Mouse (Mus musculus) right cerebral cortex, postnatal 36 days (tissue): ENCODE data around the gene Sphk1.

Experiments used
- DNase-seq, 2 experiments: peaks; one replicate each; pipeline ENCODE4 v3.0.0; 2022; ENCODE audit warnings: low spot score in 2 of 2, mixed read lengths in 1 of 2

Sphk1 gene

DNA sequence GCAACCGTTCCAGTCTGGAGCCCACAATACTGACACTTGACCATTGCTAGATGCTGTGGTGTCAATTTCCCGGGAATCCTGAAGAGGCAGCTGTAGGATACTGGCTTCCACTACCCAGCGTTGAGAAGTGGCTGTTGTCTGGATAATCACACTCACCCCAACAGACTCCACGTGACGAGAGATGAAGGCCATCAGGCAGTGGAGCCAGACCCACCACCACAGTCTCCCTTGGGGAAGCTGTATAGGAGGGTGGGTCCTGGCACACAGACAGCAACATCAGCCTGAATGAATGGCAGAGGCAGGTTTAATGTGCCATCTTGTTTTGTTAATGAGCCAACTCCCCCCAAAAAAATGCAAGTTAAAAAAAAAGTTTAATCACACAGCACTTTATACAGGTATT, 6.7 kb downstream of the Sphk1 start:
- no peak for DNase-seq

DNA sequence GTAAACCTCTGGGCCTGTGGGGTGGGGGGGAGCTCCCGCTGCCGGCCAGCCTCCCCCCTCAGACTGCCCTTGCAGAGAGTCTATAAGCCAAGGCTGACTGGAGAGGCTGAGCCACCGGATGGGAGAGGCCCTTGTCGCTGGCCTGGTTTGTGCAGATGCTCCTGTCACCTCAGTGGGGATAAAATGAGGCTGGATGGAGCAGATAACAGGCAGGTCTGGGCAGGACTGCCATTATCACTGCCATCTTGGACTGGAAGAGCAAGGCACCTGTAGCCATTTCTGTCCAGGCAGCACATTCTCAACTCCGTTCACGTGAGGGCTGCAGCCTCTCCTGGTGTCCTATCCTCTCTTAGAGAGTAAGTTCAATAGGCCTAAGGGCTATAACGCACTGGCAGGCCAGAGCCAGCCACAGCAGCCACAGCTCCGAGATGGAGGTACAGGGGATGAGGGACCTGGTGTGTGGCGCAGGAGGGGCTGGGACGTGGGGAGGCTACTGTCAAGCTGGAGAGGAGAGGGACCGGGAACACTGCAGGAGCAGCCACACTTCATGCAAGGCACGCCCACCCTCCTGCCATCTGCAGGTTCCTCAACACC, 7.5 kb downstream of the Sphk1 start:
- DNase-seq, result no peak

DNA sequence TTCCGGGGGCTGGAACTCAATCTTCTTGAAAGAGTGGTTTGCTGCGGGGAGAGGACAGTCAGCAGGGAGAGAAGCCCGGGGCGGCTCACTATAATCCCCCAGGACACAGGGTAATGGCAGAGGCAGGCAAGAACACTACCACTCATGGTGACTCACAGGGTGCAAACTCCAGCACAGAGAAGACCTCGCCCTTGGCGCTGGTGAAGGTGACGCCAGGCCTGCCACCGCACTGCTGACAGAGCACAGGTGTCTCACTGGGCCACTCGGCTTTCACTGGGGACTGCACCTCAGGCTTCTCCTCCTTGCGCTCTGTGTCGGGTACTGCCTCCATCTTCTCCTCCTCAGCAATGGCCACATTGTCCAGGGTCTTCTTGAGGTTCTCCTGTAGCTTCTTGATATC, 10.5 kb downstream of the Sphk1 start:
- no peak for DNase-seq

DNA sequence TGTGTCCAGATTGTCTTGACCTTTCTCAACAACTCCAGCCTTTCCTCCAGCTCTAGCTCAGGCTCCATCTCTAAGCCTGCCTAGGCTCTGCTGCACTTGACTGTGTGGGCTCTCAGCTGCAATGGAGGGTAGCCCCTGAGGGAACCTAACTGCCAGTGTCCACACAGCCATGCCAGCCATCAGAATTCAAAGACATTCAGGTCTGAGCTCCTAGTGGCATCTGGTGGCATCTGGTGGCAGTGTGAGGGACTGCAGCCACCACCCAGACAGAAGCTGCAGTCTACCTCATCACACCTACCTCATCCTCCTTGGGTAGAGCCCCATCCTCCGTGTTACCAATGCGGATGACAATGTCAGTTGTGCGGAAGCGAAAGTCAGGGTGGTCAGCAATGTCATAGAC, 12.4 kb downstream of the Sphk1 start:
- DNase-seq, result peak in 1 of 2 experiments; percentile 54

DNA sequence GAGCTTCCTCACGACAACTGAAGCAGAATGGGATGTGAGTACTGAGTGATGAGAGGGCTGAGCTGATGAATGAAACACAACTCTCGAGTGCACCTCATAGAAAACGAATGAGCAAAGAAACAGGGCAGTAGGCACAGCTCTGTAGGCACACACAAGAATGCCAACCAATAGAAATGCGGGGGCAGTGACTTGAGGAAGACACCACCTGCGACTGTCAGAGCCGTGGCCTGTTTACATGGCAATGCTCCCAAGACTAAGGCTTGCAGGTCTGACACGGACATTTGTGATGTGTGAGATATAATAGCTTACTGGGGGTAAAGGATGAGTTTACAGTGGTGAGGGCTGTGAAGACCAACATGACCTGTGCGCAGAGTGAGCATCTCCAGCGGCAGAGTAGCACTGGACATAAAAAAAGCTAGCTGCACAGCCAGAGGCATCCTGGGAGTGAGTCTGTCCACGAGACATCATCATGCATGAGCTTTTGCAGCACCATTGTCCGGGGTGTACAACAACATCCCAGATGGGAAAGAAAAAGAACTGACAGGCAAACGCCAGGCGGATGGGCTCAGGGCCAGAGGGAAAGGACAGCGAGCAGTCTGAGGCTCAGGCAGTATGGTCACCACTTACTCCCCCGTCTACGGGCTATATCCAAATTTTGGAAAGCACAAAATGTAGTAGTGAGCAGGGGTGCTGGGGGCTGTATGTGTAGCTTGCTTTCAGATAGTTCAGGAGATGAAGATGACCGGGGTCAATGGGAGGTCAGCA, 16.8 kb downstream of the Sphk1 start:
- DNase-seq, result no peak

DNA sequence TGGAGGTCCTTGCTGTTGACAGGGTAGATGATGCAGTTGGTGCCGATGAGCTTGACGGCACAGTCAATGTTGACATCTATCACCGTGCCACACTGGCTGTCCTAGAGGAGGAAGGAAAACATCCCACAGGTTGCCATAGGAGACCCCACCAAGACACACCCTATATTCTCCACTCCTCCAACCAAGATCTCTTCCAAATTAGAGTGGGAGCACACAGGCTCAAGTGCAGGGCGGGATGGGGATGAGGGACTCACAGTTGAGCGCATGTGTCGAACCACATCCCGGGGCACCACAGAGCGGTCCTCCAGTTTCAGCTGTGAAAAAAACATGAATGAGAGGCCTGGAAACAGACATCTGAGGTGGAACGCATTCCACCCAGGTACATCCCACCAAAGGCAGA, 18.1 kb downstream of the Sphk1 start:
- DNase-seq, result no peak

DNA sequence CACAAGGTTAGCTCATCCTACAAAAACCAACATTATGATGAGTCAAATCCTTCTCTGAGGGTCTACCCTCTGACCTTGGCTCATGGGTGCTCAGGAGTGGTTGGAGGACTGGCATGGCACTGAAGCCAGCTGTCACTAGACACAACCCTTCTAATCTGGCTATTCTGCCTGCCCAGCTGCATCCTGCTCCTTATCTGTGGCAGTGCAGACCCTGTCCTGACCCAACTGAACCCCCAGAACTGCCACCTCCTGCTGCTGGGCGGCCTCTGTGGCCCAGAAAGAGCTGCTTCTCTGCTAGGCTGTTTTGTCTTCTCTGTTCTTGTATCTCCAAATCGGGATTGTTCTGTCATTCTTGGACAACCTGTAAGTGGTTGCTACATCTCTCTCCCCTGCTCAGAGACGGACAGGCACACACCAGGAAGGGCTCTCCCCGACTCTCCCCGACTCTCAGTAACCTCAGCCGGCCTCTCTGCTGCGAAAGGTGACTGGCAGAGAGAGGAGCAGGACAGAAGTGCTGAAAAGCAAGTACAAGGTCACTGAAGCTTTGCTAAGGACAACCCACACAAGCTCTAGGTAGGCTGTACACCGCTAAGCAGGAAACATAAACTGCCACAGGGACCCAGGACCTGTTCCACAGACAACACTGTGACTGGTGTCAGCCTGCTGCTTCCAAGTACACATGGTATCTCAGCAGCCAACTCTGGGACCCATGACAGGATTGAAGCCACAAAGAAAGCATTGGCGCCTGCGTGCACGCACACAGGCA, 18.7 kb downstream of the Sphk1 start:
- DNase-seq, result no peak

DNA sequence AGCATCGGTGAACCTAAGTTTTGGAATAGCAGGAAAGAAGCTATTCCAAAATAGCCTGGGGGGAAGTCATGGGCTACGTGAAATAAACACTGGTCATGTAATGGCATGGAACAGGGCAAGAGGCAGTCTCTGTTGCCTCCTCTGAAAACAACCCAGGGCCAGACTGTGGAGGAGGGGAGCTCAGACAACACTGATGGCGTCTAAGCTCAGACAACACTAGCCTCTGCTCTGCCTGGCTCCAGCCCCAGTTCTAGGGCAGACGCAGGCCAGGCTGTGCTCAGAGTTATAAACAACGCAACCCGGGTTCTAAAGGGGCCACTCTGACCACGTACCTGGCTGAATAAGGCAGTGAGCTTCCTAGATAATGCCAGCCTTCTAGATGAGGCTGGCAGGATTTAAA, 20.0 kb downstream of the Sphk1 start:
- no peak for DNase-seq

DNA sequence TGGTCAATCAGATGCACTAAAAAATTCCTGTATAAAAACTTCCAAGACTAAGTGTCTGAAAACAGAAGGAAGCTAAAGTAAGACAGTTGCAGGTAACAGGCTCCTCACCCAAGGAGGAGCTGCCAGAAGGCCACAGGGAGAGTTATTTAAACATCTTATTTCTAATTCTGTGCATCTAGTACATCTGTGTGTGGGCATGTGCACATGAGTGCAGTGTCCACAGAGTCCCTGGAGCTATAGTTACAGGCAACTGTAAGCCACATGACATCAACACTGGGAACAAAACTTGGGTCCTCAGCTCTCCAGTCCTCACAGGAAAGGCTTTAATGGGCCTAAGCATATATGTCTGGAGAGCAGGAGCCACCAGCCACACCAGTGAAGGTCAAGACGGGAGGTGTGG, 21.5 kb downstream of the Sphk1 start:
- peak in 1 of 2 experiments; percentile 70 for DNase-seq

DNA sequence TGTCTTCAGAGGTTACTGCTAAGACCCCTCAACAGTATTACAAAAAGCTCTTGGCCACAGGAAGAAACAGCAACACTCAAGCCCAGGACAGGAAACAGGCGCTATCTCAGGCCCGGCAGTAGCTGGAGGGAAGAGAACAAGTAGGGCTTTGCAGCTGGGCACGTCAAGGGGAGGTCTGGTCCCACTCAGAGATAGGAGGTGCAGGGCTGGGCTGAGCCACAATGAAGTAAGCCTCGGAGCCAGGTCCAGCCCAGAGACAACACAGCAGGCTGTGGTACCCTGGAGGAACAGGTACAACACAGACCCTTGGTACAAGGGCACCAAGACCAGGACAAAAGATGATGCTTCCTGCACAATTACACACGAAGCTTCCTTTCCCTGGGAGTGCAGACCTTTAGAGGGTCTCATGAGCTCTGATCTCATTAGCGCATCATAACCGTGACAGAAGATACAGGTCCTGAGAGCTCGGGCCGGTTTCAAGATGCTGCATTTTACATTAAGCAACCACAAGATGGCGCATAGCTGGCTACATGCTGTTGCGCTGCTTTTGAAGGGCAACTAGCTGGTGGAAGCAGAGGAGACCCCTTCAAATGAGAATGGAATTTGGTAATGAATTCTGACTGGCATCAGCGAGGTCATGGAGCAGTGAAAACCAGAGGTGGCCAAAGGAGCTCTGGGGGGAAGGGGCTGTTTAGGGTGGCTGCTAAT, 23.6 kb downstream of the Sphk1 start:
- no peak for DNase-seq

DNA sequence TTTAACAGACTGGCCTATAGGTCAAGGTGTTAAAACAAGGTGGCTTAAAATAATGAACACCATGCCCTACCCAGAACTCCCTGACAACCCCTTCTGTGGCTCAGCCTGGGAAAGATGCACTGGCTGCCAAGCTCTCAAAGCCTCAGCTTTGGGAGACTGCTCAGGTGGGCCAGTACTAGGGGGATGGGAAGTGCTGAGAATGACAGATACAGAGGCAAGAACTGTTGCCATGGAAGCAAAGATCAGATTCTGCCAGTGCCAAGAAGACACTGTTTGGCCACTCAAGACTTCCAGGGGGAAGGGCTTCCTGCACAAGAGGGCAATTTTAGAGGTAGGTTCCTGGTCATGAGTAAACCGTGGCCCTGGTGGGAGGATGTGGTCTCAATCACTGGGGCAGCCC, 24.8 kb downstream of the Sphk1 start:
- no peak for DNase-seq

DNA sequence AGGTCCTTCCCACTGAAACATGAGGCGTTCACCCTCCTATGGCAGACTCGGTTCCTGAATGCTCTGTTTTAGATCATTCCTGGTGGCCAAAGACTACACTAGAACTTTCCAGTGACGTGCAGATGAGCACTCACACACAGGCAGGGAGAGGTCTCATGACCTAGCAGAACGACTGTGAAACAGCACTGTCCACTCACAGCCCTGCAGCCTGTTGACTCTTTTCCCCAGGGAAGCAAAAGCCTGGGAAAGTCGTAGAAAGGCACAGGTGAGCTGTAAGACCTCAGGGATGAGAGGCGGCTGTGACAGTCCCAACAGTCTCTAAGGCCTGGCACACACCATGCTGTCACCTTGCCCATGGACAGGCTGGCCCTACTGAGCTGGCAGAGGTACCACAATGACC, 25.6 kb downstream of the Sphk1 start:
- no peak for DNase-seq

DNA sequence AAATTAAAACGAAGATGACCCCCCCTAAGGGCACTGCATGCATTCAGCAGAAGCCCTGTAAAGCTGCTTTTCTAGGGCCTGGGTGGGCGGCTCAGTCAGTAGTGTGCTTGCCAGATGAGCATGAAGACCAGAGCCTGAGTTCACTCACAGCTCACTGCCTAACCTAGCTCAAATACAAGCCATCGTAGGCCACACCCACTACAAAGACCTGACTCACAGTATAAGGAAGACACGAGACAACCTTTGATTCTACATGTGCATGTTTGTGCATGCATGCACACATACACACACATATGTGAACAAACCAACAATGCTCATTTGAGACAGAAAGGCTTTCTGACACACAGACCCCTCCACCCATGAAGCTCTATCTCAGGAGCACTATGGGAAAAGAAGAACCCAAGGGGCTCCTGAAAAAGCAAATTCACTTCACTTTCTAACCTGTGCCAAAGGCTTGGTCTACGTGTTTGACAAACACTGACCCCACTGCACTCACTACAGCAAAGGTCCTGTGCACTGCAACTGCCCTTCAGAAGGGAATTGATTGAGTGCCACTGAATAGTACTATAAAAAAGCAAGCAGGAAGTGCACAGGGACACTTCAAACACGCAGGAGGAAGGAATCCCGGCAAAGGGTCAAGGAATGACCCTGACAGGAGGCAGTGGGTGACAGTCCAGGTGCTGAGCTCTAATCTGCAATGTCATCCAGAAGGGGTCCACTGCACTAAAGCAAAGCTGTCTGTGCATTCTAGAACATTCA, 34.7 kb downstream of the Sphk1 start:
- DNase-seq, result no peak

DNA sequence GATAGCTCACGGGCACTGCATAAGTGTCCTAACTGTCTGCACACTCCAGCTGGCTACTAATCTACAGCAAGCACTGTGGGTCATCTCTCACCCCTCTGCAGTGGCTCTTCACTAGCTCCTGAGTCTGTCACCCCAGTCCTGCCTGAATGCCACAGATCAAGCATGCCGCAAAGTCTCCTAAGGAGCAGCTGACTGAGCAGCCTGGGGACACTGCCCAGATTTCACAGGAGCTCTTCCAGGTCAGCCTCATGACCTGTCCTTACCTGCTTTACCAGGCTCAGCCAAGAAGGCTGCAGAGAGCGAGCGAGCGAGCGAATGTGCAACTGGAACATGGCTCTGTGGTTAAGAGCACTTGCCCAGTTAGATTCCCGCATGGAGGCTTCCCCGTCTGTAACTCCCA, 36.8 kb downstream of the Sphk1 start:
- DNase-seq, result no peak

DNA sequence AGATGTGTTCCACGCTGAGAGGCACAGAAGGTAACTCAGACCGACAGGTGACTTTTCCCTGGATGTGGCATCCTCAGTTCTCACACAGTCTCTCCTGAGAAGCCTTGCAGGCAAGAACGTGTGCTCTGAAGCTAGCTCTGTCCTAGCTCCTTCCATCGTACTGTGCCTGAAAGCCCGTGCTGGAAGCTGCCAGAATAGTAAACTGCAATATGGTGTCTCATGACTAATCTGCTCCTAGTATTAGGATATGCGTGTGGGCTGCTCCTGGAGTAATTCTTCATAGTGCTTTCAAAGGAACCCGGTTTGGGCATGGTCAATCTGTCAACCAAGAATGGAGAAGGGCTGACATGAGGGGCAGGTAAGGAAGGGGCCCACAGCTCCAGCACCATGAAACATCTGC, 40.1 kb downstream of the Sphk1 start:
- no peak for DNase-seq

DNA sequence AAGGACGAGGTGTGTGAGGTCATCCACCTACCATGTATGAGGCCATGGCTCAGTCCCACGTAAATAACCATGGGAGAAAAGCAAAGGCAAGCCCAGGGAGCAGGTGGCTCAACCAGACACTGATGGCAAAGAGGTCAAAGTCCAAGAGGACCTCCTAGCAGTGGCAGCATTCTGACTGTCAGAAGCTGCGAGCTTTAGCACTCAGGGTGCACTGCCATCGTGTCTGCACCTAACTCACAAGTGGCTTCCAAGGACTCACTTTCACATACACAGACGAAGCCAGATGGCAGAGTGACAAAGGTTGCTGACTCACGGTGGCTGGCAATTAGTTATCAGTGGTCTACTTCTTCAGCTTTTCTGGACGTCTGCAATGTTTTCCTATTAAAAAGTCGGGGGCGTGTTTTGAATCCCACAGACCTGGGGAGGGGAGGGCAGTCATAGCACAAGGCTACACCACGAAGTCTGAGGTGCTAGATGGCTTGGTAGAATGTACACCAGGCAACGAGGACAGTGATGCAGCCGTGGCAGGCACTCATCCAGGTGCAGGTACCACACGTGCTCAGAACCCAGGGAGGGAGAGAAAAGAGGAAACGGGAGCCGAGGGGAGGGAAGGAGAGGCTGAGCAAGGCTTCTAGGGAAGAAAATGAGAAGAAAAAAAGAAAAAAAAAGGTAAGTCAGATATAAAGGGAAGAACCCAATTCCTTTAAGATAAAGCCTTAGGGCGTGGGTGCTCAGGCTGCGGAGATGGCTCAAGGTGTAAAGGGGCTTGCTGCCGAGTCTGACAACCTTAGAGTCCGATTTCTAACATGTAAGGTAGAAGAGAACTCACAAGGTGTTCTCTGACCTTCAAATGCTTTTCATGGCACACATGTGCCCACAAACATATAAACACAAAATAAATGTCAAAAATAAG, 41.3 kb downstream of the Sphk1 start:
- no peak for DNase-seq

DNA sequence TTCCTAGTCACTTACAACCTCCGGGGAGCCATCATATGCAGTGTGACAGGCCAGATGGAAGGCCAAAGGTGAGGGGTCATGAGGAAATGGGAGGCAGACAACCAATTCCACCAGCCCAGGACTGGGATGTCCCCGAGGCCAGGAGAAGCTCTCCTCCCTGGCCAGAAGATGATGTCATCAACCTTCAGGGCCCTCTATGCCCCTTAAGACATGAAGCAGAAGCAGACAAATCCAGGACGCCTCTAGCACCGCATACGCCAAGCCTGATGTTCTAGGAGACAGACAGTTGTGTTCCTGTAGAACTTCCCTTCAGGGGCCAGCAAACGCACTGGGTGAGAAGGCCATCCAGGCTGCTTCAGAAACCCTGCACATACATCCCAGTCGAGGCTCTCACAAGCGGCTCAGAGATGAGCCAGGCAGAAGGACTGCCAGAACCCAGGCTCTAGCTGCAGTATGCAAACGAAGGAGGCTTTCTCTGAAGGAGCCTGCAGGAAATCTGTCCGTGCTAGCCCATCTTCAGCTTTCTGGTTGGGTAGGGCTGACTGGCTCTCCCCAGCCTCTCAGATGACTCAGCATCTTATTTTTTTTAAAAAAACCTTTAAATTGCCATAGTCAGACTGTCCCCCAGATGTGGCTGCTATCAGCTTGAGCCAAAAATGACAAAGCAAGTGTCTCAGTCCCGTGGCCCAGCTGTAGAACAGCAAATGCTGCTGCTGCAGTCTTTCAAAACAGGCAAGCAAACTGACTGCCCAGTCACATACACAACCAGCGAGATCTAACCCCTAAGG, 42.2 kb downstream of the Sphk1 start:
- DNase-seq, result peak in 1 of 2 experiments; percentile 49

DNA sequence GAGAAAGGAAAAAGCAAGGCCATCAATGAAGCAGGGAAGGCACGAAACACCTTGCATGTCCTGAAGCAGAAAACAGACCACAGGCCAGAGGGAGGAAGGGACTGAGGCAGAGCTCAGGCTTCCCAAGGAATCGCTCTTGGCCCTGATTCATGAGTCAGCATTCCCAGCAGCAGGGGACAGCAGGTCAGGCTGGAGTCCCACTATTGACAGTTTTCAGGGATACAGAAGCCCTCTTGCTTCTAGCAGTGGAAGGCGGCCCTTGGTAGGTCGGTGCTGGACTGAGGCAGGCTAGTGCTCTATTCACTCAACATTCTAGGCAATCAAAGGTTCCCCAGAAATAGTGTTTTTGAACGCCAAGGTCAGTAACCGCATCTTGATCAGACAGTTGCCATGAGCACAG, 43.8 kb downstream of the Sphk1 start:
- no peak for DNase-seq

DNA sequence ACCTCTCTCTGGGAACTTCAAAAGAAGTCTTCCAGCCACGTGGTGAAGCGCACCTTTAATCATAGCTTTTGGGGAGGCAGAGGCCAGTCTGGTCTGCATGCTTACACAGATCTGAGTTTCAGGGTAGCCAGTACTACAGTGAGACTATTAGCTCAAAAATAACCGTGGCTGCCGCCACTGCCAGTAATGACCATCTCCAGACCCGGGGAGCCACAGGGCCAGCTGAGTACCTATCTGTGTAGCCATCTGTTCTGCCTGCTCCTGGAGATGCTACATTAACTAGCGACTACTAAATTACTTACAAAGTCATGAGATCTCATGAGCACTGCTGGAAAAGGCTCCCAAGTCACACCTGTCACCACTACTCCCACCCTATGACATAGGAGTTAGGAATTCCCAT, 44.3 kb downstream of the Sphk1 start:
- no peak for DNase-seq

DNA sequence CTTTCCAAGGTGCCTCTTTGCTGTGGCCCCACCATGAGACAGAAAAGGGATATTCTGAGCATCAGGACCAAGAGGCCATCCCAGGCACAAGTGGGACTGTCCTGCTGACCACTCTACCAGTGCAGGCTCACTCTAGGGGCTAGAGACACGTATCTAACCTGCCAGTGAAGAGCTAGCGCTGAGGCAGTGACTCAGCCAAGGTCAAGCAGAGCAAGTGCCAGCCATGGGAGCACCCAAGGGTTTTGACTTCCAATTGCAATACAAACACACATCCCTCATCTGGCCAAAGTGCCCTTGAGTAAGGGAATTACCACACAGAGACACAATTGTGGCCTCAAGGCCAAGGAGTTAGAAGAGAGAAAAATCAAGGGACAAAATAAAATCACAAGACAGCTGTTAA, 44.7 kb downstream of the Sphk1 start:
- no peak for DNase-seq
